Mouse (Mus musculus): ENCODE measurements around the gene Lims1.
A peak's percentile ranks its signal among the peaks of the same experiment; 100 is the strongest.

Lims1 gene

GRCm38 (mm10) chr10:58427930-58428329 lies 104.7 kb downstream of the Lims1 start:
- no peak for DNase-seq (ENCODE audit: low read depth, low spot score)

- DNase-seq (ENCODE audit: low read depth, low spot score): peak; percentile 47
Observed at GRCm38 (mm10) chr10:58445850-58446249, 122.6 kb downstream of the Lims1 start.

- peak; percentile 98 for DNase-seq (ENCODE audit: low read depth, low spot score)
Observed at GRCm38 (mm10) chr10:58446384-58447279, 123.4 kb downstream of the Lims1 start, which contains the start of gene Ranbp2. Ranbp2 (plus strand) TSS chr10:58446920.

GRCm38 (mm10) chr10:58447280-58447781 lies 124.1 kb downstream of the Lims1 start:
- DNase-seq (ENCODE audit: low read depth, low spot score): peak; percentile 18

GRCm38 (mm10) chr10:58451575-58451974 lies 128.3 kb downstream of the Lims1 start:
- DNase-seq (ENCODE audit: low read depth, low spot score): no peak

GRCm38 (mm10) chr10:58452185-58452584 lies 128.9 kb downstream of the Lims1 start:
- no peak for DNase-seq (ENCODE audit: low read depth, low spot score)

GRCm38 (mm10) chr10:58459896-58460295 lies 136.6 kb downstream of the Lims1 start:
- DNase-seq (ENCODE audit: low read depth, low spot score): no peak

Measured in ES-CJ7 (cell line).